Mouse (Mus musculus): ENCODE results near the gene 1600014C23Rik. TPM values are rescaled to one million over a fixed set of nuclear protein-coding genes. Genes with fewer than 3 reads are reported as not detected.

1600014C23Rik gene
- polyA plus RNA-seq, 1 experiment from 2014 or later, result not detected

GRCm38 (mm10) chr17:45749100-45749499 is 15.5 kb upstream of the 1600014C23Rik start:
- H3K4me1 ChIP-seq, result peaks cover 3% of the 10 kb centered on the region
- no peaks in the 10 kb centered on the region for H3K36me3 ChIP-seq
- no peak overlapping the region for H3K9ac ChIP-seq (replicated peaks)
- ATAC-seq (replicated peaks), result no peak
- no peak overlapping the region for H3K4me3 ChIP-seq
- no peaks in the 10 kb centered on the region for H3K27me3 ChIP-seq
- no peak overlapping the region for H3K27ac ChIP-seq (replicated peaks)
- WGBS, result 76% methylated on average over 6 of the region's 6 CpGs
- no peaks in the 10 kb centered on the region for H3K9me3 ChIP-seq
- no peak overlapping the region for H3K4me2 ChIP-seq (replicated peaks)

- 63% methylated on average over 16 of the region's 16 CpGs for WGBS
Measured at GRCm38 (mm10) chr17:45747858-45748785, 14.5 kb upstream of the 1600014C23Rik start.

GRCm38 (mm10) chr17:45747293-45747692 is 13.6 kb upstream of the 1600014C23Rik start:
- H3K27ac ChIP-seq (replicated peaks), result no peak overlapping the region
- H3K9me3 ChIP-seq, result no peaks in the 10 kb centered on the region
- no peak overlapping the region for H3K9ac ChIP-seq (replicated peaks)
- no peak overlapping the region for H3K4me3 ChIP-seq
- H3K27me3 ChIP-seq, result no peaks in the 10 kb centered on the region
- no peak overlapping the region for H3K4me2 ChIP-seq (replicated peaks)
- H3K36me3 ChIP-seq, result no peaks in the 10 kb centered on the region
- ATAC-seq (replicated peaks), result no peak
- H3K4me1 ChIP-seq, result no peaks in the 10 kb centered on the region
- 98% methylated on average over 4 of the region's 4 CpGs for WGBS

More at GRCm38 (mm10) chr17:45747858-45748785, 14.5 kb upstream of the 1600014C23Rik start:
- peak; percentile 60; the same call in 1 of the 2 replicates for ATAC-seq (replicated peaks)
- Histone ChIP-seq H3K36me3 (no peaks in the 10 kb centered on the region), H3K27me3 (no peaks in the 10 kb centered on the region), H3K4me2 (replicated peaks) (no peak overlapping the region), H3K4me3 (no peak overlapping the region), H3K9ac (replicated peaks) (no peak overlapping the region), H3K9me3 (no peaks in the 10 kb centered on the region), H3K4me1 (no peaks in the 10 kb centered on the region), H3K27ac (replicated peaks) (no peak overlapping the region)

- H3K27me3 ChIP-seq, result no peaks in the 10 kb centered on the region
- no peak overlapping the region for H3K9ac ChIP-seq (replicated peaks)
- no peaks in the 10 kb centered on the region for H3K9me3 ChIP-seq
- no peaks in the 10 kb centered on the region for H3K4me1 ChIP-seq
- H3K36me3 ChIP-seq, result no peaks in the 10 kb centered on the region
- no peak overlapping the region for H3K27ac ChIP-seq (replicated peaks)
- no peak overlapping the region for H3K4me3 ChIP-seq
- ATAC-seq (replicated peaks), result no peak
- no peak overlapping the region for H3K4me2 ChIP-seq (replicated peaks)
- 74% methylated on average over 12 of the region's 12 CpGs for WGBS
Measured at GRCm38 (mm10) chr17:45746755-45747154, 13.1 kb upstream of the 1600014C23Rik start.

GRCm38 (mm10) chr17:45745629-45746028 is 12.0 kb upstream of the 1600014C23Rik start:
- Histone ChIP-seq H3K4me2 (replicated peaks) (no peak overlapping the region), H3K4me1 (no peaks in the 10 kb centered on the region), H3K9ac (replicated peaks) (no peak overlapping the region), H3K4me3 (no peak overlapping the region), H3K9me3 (no peaks in the 10 kb centered on the region), H3K36me3 (no peaks in the 10 kb centered on the region), H3K27me3 (no peaks in the 10 kb centered on the region), H3K27ac (replicated peaks) (no peak overlapping the region)
- WGBS, result 91% methylated on average over 2 of the region's 2 CpGs
- no peak for ATAC-seq (replicated peaks)

- H3K4me1 ChIP-seq, result no peaks in the 10 kb centered on the region; the same call in 1 of the 2 replicates
- 61% methylated on average over 13 of the region's 13 CpGs for WGBS
- no peak overlapping the region for H3K27ac ChIP-seq (replicated peaks)
- H3K9me3 ChIP-seq, result no peaks in the 10 kb centered on the region
- no peaks in the 10 kb centered on the region for H3K36me3 ChIP-seq
- no peak for ATAC-seq (replicated peaks)
- no peaks in the 10 kb centered on the region for H3K27me3 ChIP-seq
- no peak overlapping the region for H3K4me3 ChIP-seq
- no peak overlapping the region for H3K4me2 ChIP-seq (replicated peaks)
- no peak overlapping the region for H3K9ac ChIP-seq (replicated peaks)
Measured at GRCm38 (mm10) chr17:45742371-45743147, 8.9 kb upstream of the 1600014C23Rik start.

GRCm38 (mm10) chr17:45737078-45737601 is 3.5 kb upstream of the 1600014C23Rik start:
- 12% methylated on average over 10 of the region's 10 CpGs for WGBS
- H3K4me1 ChIP-seq, result peaks cover 40% of the 10 kb centered on the region
- peak; percentile 24 for ATAC-seq (replicated peaks)
- peak overlapping the region; percentile 48 for H3K4me3 ChIP-seq
- no peaks in the 10 kb centered on the region for H3K36me3 ChIP-seq
- H3K9me3 ChIP-seq, result no peaks in the 10 kb centered on the region
- peak overlapping the region; percentile 63 for H3K9ac ChIP-seq (replicated peaks)
- peak overlapping the region; percentile 66 for H3K4me2 ChIP-seq (replicated peaks)
- H3K27ac ChIP-seq (replicated peaks), result peak overlapping the region; percentile 91
- no peaks in the 10 kb centered on the region; the same call in 1 of the 2 replicates for H3K27me3 ChIP-seq

- Histone ChIP-seq H3K36me3 (no peaks in the 10 kb centered on the region), H3K9ac (replicated peaks) (peak overlapping the region; percentile 71), H3K4me3 (peak overlapping the region; percentile 48), H3K27ac (replicated peaks) (peak overlapping the region; percentile 91), H3K4me1 (peaks cover 40% of the 10 kb centered on the region), H3K4me2 (replicated peaks) (peak overlapping the region; percentile 66), H3K27me3 (no peaks in the 10 kb centered on the region; the same call in 1 of the 2 replicates), H3K9me3 (no peaks in the 10 kb centered on the region)
- under 1% methylated on average over 39 of the region's 72 CpGs for whole genome bisulfite sequencing
- ATAC-seq (replicated peaks), result peak; percentile 74
Measured at GRCm38 (mm10) chr17:45736311-45737077, 2.9 kb upstream of the 1600014C23Rik start.

GRCm38 (mm10) chr17:45735382-45736310 is 2.0 kb upstream of the 1600014C23Rik start:
- H3K4me1 ChIP-seq, result peaks cover 40% of the 10 kb centered on the region
- H3K9me3 ChIP-seq, result no peaks in the 10 kb centered on the region
- WGBS, result 7% methylated on average over 10 of the region's 10 CpGs
- peak; percentile 2; the same call in 1 of the 2 replicates for ATAC-seq (replicated peaks)
- peak overlapping the region; percentile 91 for H3K27ac ChIP-seq (replicated peaks)
- no peaks in the 10 kb centered on the region; the same call in 1 of the 2 replicates for H3K27me3 ChIP-seq
- peak overlapping the region; percentile 48 for H3K4me3 ChIP-seq
- peak overlapping the region; percentile 71 for H3K9ac ChIP-seq (replicated peaks)
- H3K36me3 ChIP-seq, result no peaks in the 10 kb centered on the region
- peak overlapping the region; percentile 66 for H3K4me2 ChIP-seq (replicated peaks)

- Histone ChIP-seq H3K27me3 (no peaks in the 10 kb centered on the region; the same call in 1 of the 2 replicates), H3K36me3 (no peaks in the 10 kb centered on the region), H3K9ac (replicated peaks) (no peak overlapping the region), H3K9me3 (no peaks in the 10 kb centered on the region), H3K4me1 (peaks cover 40% of the 10 kb centered on the region), H3K4me3 (no peak overlapping the region), H3K27ac (replicated peaks) (0 out of 2 replicates have a peak overlapping the region, but pooled peaks have one; percentile 45), H3K4me2 (replicated peaks) (no peak overlapping the region)
- no peak for ATAC-seq (replicated peaks)
- WGBS, result 59% methylated on average over 4 of the region's 4 CpGs
Measured at GRCm38 (mm10) chr17:45734881-45735280, 1.2 kb upstream of the 1600014C23Rik start.

Data from forebrain, embryonic 15.5 days (tissue).